Mouse (Mus musculus) stomach, embryonic 15.5 days (tissue): ENCODE measurements around the gene Micu1. TPM values are rescaled to one million over a fixed set of nuclear protein-coding genes. Genes with fewer than 3 reads are reported as not detected.
A peak's percentile ranks its signal among the peaks of the same experiment; 100 is the strongest.

Source experiments
- ATAC-seq: fragments of 200-750 bp; cut with Nextera tagmentation; 2 replicates; pipeline ENCODE4 v1.8.0; 2017; ENCODE audit warnings: low read depth, moderate number of reproducible peaks, moderate TSS enrichment; ENCODE audit not compliant: insufficient read depth, low FRiP score
- H3K27ac ChIP-seq: fragments of 300-500 bp; sonication (generic); 2 replicates; pipeline ENCODE4 v1.5.1; 2015; ENCODE audit warnings: mild to moderate bottlenecking, inconsistent platforms
- H3K27me3 ChIP-seq: fragments of 300-500 bp; sonication (generic); replicated peaks from 2 replicates; pipeline ENCODE4 v1.6.1; 2015; ENCODE audit warnings: inconsistent platforms
- H3K36me3 ChIP-seq: fragments of 300-500 bp; sonication (generic); 2 replicates; pipeline ENCODE4 v1.6.1; 2015; ENCODE audit warnings: inconsistent platforms
- H3K4me1 ChIP-seq: fragments of 300-500 bp; sonication (generic); 2 replicates; pipeline ENCODE4 v1.6.1; 2015; ENCODE audit warnings: inconsistent platforms
- H3K4me2 ChIP-seq: fragments of 300-500 bp; sonication (generic); 2 replicates; pipeline ENCODE4 v1.6.1; 2015; ENCODE audit warnings: mild to moderate bottlenecking, inconsistent platforms
- H3K4me3 ChIP-seq: fragments of 300-500 bp; sonication (generic); replicated peaks from 2 replicates; pipeline ENCODE4 v1.5.1; 2015; ENCODE audit warnings: inconsistent platforms
- H3K9ac ChIP-seq: fragments of 300-500 bp; sonication (generic); 2 replicates; pipeline ENCODE4 v1.6.1; 2015; ENCODE audit warnings: inconsistent platforms
- H3K9me3 ChIP-seq: fragments of 300-500 bp; sonication (generic); 2 replicates; pipeline ENCODE4 v1.6.1; 2016; ENCODE audit warnings: inconsistent platforms
- WGBS: fragments of 180-500 bp; shearing (Covaris S2); methylation state at CpG from one replicate; pipeline ENCODE4 v1.1.7; 2015; 5-methylcytosine and 5-hydroxymethylcytosine counted together
- polyA plus RNA-seq: library from polyadenylated mRNA; unstranded; fragments of >200 nt; fragmentation: Nextera tagmentation; extraction: Ambion mirVana; gene quantifications from 2 replicates; pipeline ENCODE4 v1.2.1, GENCODE M21; 2015

Gene Micu1
- polyA plus RNA-seq, 1 experiment from 2014 or later, result 66.2 TPM

DNA sequence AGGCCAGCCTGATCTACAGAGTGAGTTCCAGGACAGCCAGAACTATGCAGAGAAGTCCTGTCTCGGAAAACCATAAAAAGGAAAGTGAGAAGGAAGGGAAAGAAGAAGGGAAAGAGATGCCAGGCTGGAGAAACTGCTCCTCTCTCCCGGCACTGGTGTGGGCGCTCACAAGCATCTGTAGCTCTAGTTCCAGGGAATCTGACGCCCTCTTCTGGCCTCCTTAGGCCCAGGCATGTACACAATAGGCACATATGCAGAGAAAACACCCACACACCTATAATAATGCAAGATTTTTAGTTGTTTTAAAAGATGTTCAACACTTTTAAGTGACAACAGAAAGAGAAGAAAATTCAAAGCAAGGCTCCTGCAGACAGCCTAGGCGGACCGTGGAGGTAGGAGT, 144.1 kb downstream of the Micu1 start:
- Histone ChIP-seq H3K4me3 (no peak overlapping the region), H3K4me2 (no peak overlapping the region), H3K27me3 (no peaks in the 10 kb centered on the region), H3K9me3 (no peaks in the 10 kb centered on the region), H3K27ac (no peak overlapping the region), H3K4me1 (no peaks in the 10 kb centered on the region), H3K36me3 (no peaks in the 10 kb centered on the region), H3K9ac (no peak overlapping the region)
- whole genome bisulfite sequencing, result 82% methylated on average over 6 of the region's 6 CpGs
- ATAC-seq, result no peak

DNA sequence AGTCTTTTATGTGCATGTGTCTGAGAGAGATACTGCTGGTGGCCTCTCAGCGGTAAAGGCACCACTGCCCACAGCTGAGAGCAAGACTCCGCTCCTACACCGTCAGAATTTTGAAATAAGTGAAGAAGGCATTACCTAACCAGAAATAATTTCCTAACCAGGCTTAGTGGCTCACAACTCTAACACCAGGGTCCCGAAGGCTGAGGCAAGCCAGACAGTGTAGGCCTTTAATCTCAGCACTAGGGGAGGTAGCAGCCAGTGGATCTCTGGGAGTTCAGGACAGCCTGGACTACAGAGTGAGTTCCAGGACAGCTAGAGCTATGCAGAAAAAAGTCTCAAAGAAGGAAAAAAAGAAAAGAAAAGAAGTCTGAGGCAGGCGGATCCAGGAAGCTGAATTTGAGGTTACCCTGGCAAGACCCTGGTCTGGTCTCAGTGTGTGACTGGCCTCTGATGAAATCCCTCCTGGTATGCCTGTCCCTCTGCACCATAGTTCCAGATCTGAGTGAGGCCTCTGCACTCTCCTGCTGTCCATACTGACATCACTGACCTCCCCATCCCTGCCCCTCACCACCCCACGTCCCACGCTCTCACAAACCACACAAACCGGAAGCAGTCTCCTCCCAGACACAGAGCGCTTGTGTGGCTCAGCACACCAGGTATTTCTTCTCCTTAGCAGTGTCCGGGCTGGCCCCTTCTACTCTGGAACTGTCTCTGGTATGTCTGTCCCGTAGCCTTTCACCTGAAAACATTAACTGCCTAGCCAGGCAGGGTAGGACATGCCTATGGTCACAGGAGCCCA, 146.0 kb downstream of the Micu1 start:
- ATAC-seq, result no peak
- Histone ChIP-seq H3K27ac (no peak overlapping the region), H3K4me1 (no peaks in the 10 kb centered on the region), H3K9ac (no peak overlapping the region), H3K27me3 (no peaks in the 10 kb centered on the region), H3K36me3 (no peaks in the 10 kb centered on the region), H3K9me3 (no peaks in the 10 kb centered on the region), H3K4me3 (no peak overlapping the region), H3K4me2 (no peak overlapping the region)
- 74% methylated on average over 11 of the region's 11 CpGs for whole genome bisulfite sequencing

DNA sequence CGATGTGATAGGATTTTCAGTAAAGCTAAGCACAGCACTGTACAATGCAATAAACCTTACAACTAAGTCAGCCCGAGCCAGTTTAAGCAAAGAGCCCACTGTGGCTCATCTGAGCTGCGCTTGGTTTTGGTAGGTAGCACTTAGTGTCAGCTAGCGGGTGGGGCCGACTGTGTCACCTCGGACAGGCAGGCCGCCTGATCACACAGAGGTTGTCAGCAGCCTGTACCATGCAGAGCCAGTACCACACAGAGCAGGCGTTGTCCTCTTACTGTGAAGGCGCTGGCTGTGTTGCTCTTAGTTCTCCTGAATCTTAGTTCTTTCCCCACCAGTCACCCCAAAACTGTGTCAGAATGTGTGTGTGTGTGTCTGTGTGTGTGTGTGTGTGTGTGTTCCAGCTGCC, 146.7 kb downstream of the Micu1 start:
- Histone ChIP-seq H3K9ac (no peak overlapping the region), H3K27ac (no peak overlapping the region), H3K4me2 (no peak overlapping the region), H3K36me3 (no peaks in the 10 kb centered on the region), H3K9me3 (no peaks in the 10 kb centered on the region), H3K4me3 (no peak overlapping the region), H3K27me3 (no peaks in the 10 kb centered on the region), H3K4me1 (no peaks in the 10 kb centered on the region)
- 72% methylated on average over 9 of the region's 9 CpGs for WGBS
- no peak for ATAC-seq

DNA sequence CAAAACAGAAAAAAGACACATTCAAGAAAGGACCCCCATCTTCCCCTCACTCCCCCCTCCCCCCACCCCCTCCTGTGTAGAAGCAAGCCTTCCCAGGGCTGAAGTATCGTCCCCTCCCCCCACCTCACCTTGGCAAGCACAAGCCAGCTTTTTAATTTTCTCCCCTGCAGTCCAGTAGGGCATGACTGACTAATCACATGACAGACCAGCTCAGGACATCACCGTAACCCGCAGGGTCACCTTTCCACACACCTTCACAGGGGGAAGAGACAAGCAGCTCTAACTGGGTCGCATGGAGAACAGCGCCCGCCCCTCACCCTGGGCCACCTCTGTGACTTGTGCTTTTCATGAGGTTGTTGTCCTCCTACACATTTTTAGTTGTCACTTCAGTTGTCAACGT, 147.1 kb downstream of the Micu1 start:
- no peak overlapping the region for H3K4me2 ChIP-seq
- 82% methylated on average over 7 of the region's 7 CpGs for WGBS
- no peak for ATAC-seq

DNA sequence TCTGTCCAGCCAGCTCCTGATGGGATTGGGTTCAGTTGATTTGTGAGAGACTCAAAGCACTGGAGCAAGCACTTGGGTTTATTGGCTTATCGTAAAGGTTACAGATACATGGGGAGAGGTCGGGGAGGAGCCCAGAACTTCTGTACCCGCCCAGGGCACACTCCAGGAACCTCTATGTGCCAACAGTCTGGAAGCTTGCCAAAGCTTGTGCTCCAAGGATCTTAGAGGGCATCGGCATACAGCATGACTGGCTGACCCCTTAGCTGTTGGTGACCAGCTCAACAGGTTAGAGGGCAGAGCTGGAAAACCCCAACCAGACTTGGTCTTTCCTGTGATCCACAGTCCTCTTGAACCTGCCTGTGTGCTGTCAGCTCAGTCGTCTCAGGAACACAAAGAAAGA, 154.9 kb downstream of the Micu1 start:
- ATAC-seq, result no peak
- Histone ChIP-seq H3K4me1 (no peaks in the 10 kb centered on the region), H3K27ac (no peak overlapping the region)

More for the DNA sequence above, 147.1 kb downstream of the Micu1 start:
- Histone ChIP-seq H3K27me3 (no peaks in the 10 kb centered on the region), H3K9ac (no peak overlapping the region), H3K36me3 (no peaks in the 10 kb centered on the region), H3K9me3 (no peaks in the 10 kb centered on the region), H3K27ac (no peak overlapping the region), H3K4me3 (no peak overlapping the region), H3K4me1 (no peaks in the 10 kb centered on the region)

DNA sequence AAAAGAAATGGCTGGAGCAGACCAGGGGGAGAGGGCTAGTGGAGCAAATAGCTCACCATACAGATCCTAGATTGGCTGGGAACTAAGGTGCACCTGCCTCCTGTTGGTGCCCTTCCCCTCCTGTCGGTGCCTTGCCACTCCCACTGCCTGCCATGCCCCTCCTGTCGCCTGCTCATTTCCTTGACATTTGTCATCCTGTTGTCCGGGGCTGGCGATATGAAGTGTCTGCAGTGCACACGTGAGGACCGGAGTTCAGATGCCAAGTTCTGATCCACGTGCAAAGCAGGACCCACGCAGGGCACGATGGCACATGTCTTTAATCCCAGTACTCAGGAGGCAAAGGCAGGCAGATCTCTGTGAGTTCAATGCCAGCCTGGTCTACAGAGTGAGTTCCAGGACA, 158.4 kb downstream of the Micu1 start:
- Histone ChIP-seq H3K4me2 (no peak overlapping the region), H3K27me3 (no peaks in the 10 kb centered on the region), H3K4me1 (no peaks in the 10 kb centered on the region), H3K27ac (no peak overlapping the region), H3K9ac (no peak overlapping the region), H3K9me3 (no peaks in the 10 kb centered on the region), H3K4me3 (no peak overlapping the region), H3K36me3 (no peaks in the 10 kb centered on the region)
- no peak for ATAC-seq
- WGBS, result 65% methylated on average over 9 of the region's 9 CpGs

More for the DNA sequence above, 154.9 kb downstream of the Micu1 start:
- Histone ChIP-seq H3K4me2 (no peak overlapping the region), H3K4me3 (no peak overlapping the region), H3K27me3 (no peaks in the 10 kb centered on the region), H3K36me3 (no peaks in the 10 kb centered on the region), H3K9me3 (no peaks in the 10 kb centered on the region), H3K9ac (no peak overlapping the region)
- WGBS, result 85% methylated on average over 5 of the region's 5 CpGs

DNA sequence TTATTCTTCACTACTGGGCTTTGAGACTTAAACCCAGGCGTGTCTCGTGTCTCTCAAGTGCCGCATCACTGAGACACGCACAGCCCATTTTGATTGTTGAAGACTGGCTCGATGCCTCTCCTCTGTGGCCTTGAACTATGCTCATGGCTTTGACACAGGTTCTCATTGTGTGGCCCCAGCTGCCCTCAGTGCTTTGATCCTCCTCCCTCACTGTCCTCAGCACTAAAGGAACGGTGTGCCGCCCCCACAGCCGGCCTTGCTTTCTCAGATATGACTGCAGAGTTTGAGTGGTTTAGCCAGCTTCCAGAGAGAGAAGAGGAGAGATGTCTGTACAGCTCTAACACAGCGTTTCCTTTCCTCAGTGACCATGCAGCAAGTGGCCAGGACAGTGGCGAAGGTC, 158.9 kb downstream of the Micu1 start:
- Histone ChIP-seq H3K9me3 (no peaks in the 10 kb centered on the region), H3K36me3 (no peaks in the 10 kb centered on the region), H3K4me3 (no peak overlapping the region), H3K27ac (no peak overlapping the region), H3K4me2 (no peak overlapping the region), H3K27me3 (no peaks in the 10 kb centered on the region), H3K4me1 (no peaks in the 10 kb centered on the region), H3K9ac (no peak overlapping the region)
- WGBS, result 82% methylated on average over 10 of the region's 10 CpGs
- no peak for ATAC-seq

DNA sequence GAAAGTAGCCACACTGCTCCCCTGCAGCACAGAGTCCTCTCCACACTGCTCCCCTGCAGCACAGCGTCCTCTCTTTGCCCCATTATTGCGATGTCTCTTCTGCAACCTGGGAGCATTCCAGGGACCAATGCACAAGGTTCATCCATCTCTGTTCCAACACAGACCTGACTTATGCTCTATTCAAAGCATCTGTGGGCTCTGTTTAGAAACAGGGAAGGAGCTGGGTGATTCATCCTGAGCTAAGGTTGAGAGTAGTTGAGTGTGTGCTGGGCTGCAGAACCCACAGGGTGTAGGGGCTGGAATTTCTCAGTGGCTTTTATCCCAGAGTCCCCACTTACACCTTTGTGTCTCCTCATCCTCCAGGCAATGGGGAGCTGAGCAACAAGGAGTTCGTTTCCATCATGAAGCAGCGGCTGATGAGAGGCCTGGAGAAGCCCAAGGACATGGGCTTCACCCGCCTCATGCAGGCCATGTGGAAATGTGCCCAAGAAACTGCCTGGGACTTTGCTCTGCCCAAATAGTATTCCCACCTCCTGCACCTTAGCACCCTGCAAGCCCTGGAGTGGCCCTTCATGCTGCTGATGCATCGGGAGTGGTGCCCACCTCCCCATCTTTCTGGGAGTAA, 160.7 kb downstream of the Micu1 start:
- Histone ChIP-seq H3K4me2 (no peak overlapping the region), H3K9me3 (no peaks in the 10 kb centered on the region), H3K27me3 (no peaks in the 10 kb centered on the region), H3K4me1 (no peaks in the 10 kb centered on the region), H3K9ac (no peak overlapping the region), H3K36me3 (no peaks in the 10 kb centered on the region), H3K4me3 (no peak overlapping the region), H3K27ac (no peak overlapping the region)
- WGBS, result 73% methylated on average over 6 of the region's 6 CpGs
- no peak for ATAC-seq

DNA sequence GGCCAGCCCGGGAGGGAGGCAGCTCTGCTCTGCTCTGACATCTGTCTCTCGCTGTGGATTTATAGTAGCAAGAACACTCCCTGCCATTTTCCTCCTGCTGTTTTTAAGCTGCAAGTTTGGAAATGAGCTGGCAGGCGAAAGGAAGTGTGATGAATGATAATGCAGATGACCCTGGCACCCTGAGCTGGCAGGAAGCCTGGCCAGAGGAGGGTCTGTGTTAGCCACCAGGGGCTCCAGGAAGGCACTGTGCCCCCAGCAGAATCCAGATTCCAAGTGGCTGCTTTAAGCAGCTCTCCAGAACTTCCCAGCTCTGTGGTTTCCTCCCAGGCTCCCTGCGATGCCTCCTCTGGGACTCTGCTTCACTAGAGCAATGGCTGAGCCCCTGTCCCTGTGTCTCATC, 161.3 kb downstream of the Micu1 start:
- Histone ChIP-seq H3K36me3 (no peaks in the 10 kb centered on the region), H3K4me2 (no peak overlapping the region), H3K27ac (no peak overlapping the region), H3K27me3 (no peaks in the 10 kb centered on the region), H3K4me3 (no peak overlapping the region), H3K9me3 (no peaks in the 10 kb centered on the region), H3K9ac (no peak overlapping the region), H3K4me1 (no peaks in the 10 kb centered on the region)
- WGBS, result 47% methylated on average over 4 of the region's 4 CpGs
- no peak for ATAC-seq

DNA sequence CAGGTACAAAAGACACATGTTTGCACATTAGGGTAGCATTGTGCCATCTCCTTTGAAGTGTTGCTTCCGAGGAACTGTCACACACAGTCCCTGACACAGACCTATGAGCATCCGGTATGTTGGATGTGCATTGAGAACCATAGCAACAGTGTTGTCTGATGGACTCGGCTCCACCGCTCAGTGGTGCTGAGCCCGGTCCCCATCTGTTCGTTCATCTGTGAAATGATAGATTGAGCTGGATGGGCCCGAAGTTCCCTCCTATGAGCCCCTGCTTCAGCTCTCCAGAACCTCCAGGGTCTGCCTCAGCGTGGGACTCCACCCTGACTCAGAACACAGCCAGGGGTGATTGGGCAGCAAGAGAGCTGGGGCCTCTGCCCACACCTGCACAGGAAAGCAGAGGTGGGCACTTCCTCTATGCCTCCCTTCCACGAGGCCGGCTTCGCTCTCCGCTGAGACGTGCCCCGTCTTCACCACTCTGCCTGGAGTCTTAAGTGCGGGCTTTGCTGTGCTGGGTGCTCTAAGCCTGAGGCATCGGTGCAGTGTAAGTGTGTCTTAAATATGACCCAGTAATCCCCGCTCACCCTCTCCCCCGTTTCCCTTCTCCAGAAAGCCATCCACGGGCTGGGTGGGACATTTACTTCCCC, 162.1 kb downstream of the Micu1 start:
- 76% methylated on average over 19 of the region's 19 CpGs for WGBS
- H3K27ac ChIP-seq, result no peak overlapping the region
- H3K36me3 ChIP-seq, result no peaks in the 10 kb centered on the region
- H3K9ac ChIP-seq, result no peak overlapping the region
- no peaks in the 10 kb centered on the region for H3K9me3 ChIP-seq
- ATAC-seq, result no peak
- H3K4me3 ChIP-seq, result no peak overlapping the region
- H3K27me3 ChIP-seq, result no peaks in the 10 kb centered on the region
- no peak overlapping the region for H3K4me2 ChIP-seq
- no peaks in the 10 kb centered on the region for H3K4me1 ChIP-seq

DNA sequence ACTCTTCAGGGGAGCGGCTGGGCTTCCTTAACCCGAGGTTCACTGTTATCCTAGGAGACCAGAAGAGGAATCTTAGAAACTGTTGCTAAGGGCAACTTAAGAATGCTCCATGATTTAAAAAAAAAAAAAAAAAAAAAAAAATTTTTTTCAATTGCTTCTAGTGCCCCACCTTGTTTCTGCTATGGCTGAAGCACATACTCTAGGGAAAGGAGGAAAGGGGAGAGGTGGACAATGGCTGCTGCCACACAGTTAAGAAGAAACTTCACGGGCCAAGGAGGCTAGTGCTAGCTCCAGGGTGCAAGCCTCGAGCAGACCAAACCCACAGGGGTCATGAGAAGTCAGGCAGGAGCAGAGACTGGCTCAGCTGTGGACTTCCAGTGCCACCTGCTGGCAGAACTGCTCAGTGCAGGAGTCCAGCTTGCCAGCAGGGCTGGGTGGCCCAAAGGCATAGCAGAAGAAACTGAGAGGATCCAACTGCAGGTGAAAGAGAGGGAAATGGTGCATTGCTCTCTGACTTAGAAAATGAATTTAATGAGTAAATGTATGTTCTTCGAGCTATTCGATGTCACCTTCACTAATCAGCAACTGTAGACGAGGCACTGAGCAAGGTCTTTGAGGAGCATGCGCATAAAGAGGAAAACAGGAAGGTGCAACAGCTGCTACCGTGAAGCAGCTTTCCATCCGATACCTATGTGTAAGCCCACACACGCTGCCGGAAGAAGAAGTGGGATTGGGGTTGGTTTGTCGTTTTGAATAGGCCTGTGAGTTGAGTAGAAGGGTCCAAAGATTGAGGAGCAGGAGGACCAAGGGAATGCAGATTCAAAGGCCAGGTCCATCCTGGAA, 162.8 kb downstream of the Micu1 start:
- no peak overlapping the region for H3K4me3 ChIP-seq
- no peak overlapping the region for H3K4me2 ChIP-seq
- H3K27ac ChIP-seq, result no peak overlapping the region
- no peaks in the 10 kb centered on the region for H3K4me1 ChIP-seq
- WGBS, result 40% methylated on average over 13 of the region's 13 CpGs
- H3K27me3 ChIP-seq, result no peaks in the 10 kb centered on the region
- H3K9me3 ChIP-seq, result no peaks in the 10 kb centered on the region
- 0 out of 2 replicates have a peak, but pooled peaks have one; percentile 53 for ATAC-seq
- no peak overlapping the region for H3K9ac ChIP-seq
- no peaks in the 10 kb centered on the region for H3K36me3 ChIP-seq
